Comparison of ENCODE assay signal across 16 mouse cellular contexts in genomic region chr9:103063591-103063990, GRCm38 (mm10).
"Had no signal": no experiment of that assay in that cellular context is flagged by ENCODE, and none has a peak within 500 bp of the region (broad histone marks: within the 10 kb centered on the region; RNA-seq: fewer than 3 reads in every experiment).

No protein-coding gene starts in this region.

- H3K4me1 ChIP-seq: neural tube, embryonic 13.5 days; neural tube, embryonic 15.5 days; stomach, embryonic 15.5 days had no signal

- DNase-seq: retina, postnatal 1 day; right cerebral cortex, adult 18-20 months; right cerebral cortex, postnatal 14 days; right cerebral cortex, postnatal 25 days; right cerebral cortex, postnatal 4 days; spleen, adult 18-20 months; thymus, adult 18-20 months; thymus, adult 2 months; thymus, postnatal 14 days; thymus, postnatal 25 days; thymus, postnatal 36 days; thymus, postnatal 4 days had no signal

- H3K9me3 ChIP-seq: neural tube, embryonic 13.5 days; neural tube, embryonic 15.5 days; stomach, embryonic 15.5 days had no signal

- H3K36me3 ChIP-seq: neural tube, embryonic 13.5 days; neural tube, embryonic 15.5 days; stomach, embryonic 15.5 days had no signal

- H3K4me2 ChIP-seq: neural tube, embryonic 13.5 days; neural tube, embryonic 15.5 days; stomach, embryonic 15.5 days had no signal

- H3K9ac ChIP-seq: neural tube, embryonic 13.5 days; neural tube, embryonic 15.5 days; stomach, embryonic 15.5 days had no signal

- H3K27me3 ChIP-seq: neural tube, embryonic 13.5 days; neural tube, embryonic 15.5 days; stomach, embryonic 15.5 days had no signal

- H3K27ac ChIP-seq: neural tube, embryonic 13.5 days; neural tube, embryonic 15.5 days; stomach, embryonic 15.5 days; stomach, postnatal 0 days had no signal

- H3K4me3 ChIP-seq: neural tube, embryonic 13.5 days; neural tube, embryonic 15.5 days; stomach, embryonic 15.5 days had no signal
